Mouse (Mus musculus) heart, embryonic 11.5 days (tissue): ENCODE data around the gene Zfp296. TPM values are rescaled to one million over a fixed set of nuclear protein-coding genes. Genes with fewer than 3 reads are reported as not detected.

Experiments
- ATAC-seq: fragments of 200-750 bp; cut with Nextera tagmentation; replicated peaks from 2 replicates; pipeline ENCODE4 v1.8.0; 2017; ENCODE audit warnings: moderate library complexity; ENCODE audit not compliant: insufficient number of reproducible peaks, low FRiP score, low TSS enrichment
- H3K27ac ChIP-seq: fragments of 300-500 bp; sonication (generic); 2 replicates; pipeline ENCODE4 v1.5.1; 2014; ENCODE audit warnings: mild to moderate bottlenecking, low read depth, low read length
- H3K27me3 ChIP-seq: fragments of 300-500 bp; sonication (generic); 2 replicates; pipeline ENCODE4 v1.6.1; 2014; ENCODE audit warnings: mild to moderate bottlenecking, low read length, mixed read lengths; ENCODE audit not compliant: control insufficient read depth, insufficient read depth
- H3K36me3 ChIP-seq: fragments of 300-500 bp; sonication (generic); 2 replicates; pipeline ENCODE4 v1.6.1; 2014; ENCODE audit warnings: mild to moderate bottlenecking, low read length, moderate library complexity, mixed read lengths; ENCODE audit not compliant: control insufficient read depth, insufficient read depth
- H3K4me1 ChIP-seq: fragments of 300-500 bp; sonication (generic); 2 replicates; pipeline ENCODE4 v1.6.1; 2014; ENCODE audit warnings: low read length; ENCODE audit not compliant: control insufficient read depth, insufficient read depth
- H3K4me2 ChIP-seq: fragments of 300-500 bp; sonication (generic); 2 replicates; pipeline ENCODE4 v1.6.1; 2014; ENCODE audit warnings: mild to moderate bottlenecking, moderate library complexity
- H3K4me3 ChIP-seq: fragments of 300-500 bp; sonication (generic); 2 replicates; pipeline ENCODE4 v1.5.1; 2014; ENCODE audit warnings: low read depth, low read length
- H3K9ac ChIP-seq: fragments of 300-500 bp; sonication (generic); 2 replicates; pipeline ENCODE4 v1.6.1; 2014; ENCODE audit warnings: mild to moderate bottlenecking, low read depth, low read length, moderate library complexity
- H3K9me3 ChIP-seq: fragments of 300-500 bp; sonication (generic); replicated peaks from 2 replicates; pipeline ENCODE4 v1.6.1; 2016; ENCODE audit warnings: low read length; ENCODE audit not compliant: control insufficient read depth
- WGBS: fragments of 180-500 bp; shearing (Covaris S2); extraction: QIAGEN DNeasy Blood & Tissue Kit; methylation state at CpG from one replicate; pipeline ENCODE4 v1.1.7; 2014; ENCODE audit not compliant: insufficient replicate concordance; 5-methylcytosine and 5-hydroxymethylcytosine counted together
- polyA plus RNA-seq: library from polyadenylated mRNA; unstranded; fragments of >200 nt; fragmentation: Nextera tagmentation; extraction: Ambion mirVana; gene quantifications from 2 replicates; pipeline ENCODE4 v1.2.1, GENCODE M21; 2014

Zfp296 gene
- polyA plus RNA-seq, 1 experiment from 2014 or later = 0.30 TPM

- no peaks in the 10 kb centered on the region for H3K9me3 ChIP-seq
- ATAC-seq = no peak
- no peak overlapping the region for H3K9ac ChIP-seq
- no peaks in the 10 kb centered on the region for H3K36me3 ChIP-seq
- no peaks in the 10 kb centered on the region for H3K27me3 ChIP-seq
- peaks cover 28% of the 10 kb centered on the region for H3K4me1 ChIP-seq
- no peak overlapping the region for H3K4me3 ChIP-seq
- H3K27ac ChIP-seq = no peak overlapping the region
- 61% methylated on average over 3 of the region's 3 CpGs for whole genome bisulfite sequencing
- no peak overlapping the region for H3K4me2 ChIP-seq
Measured at GRCm38 (mm10) chr7:19546007-19546406, 31.1 kb upstream of the Zfp296 start.

- no peak for ATAC-seq
- Histone ChIP-seq H3K27ac (no peak overlapping the region), H3K27me3 (no peaks in the 10 kb centered on the region), H3K36me3 (peaks cover under 1% of the 10 kb centered on the region; the same call in 1 of the 2 replicates), H3K4me1 (peaks cover 18% of the 10 kb centered on the region), H3K9me3 (no peaks in the 10 kb centered on the region), H3K4me2 (no peak overlapping the region), H3K4me3 (no peak overlapping the region), H3K9ac (no peak overlapping the region)
- WGBS = 89% methylated on average over 2 of the region's 2 CpGs
Measured at GRCm38 (mm10) chr7:19547344-19547969, 29.6 kb upstream of the Zfp296 start.

GRCm38 (mm10) chr7:19549394-19549793 lies 27.7 kb upstream of the Zfp296 start:
- ATAC-seq = no peak
- WGBS = 86% methylated on average over 10 of the region's 10 CpGs
- no peak overlapping the region for H3K27ac ChIP-seq
- H3K9ac ChIP-seq = no peak overlapping the region
- H3K4me2 ChIP-seq = no peak overlapping the region
- H3K4me3 ChIP-seq = no peak overlapping the region
- H3K27me3 ChIP-seq = no peaks in the 10 kb centered on the region
- H3K4me1 ChIP-seq = peaks cover 13% of the 10 kb centered on the region
- H3K9me3 ChIP-seq = no peaks in the 10 kb centered on the region
- H3K36me3 ChIP-seq = peaks cover 8% of the 10 kb centered on the region; the same call in 1 of the 2 replicates

GRCm38 (mm10) chr7:19551634-19552033 lies 25.5 kb upstream of the Zfp296 start:
- Histone ChIP-seq H3K9ac (no peak overlapping the region), H3K4me2 (no peak overlapping the region), H3K4me3 (no peak overlapping the region), H3K4me1 (peaks cover 10% of the 10 kb centered on the region), H3K9me3 (no peaks in the 10 kb centered on the region), H3K27ac (no peak overlapping the region), H3K36me3 (peaks cover 13% of the 10 kb centered on the region; the same call in 1 of the 2 replicates), H3K27me3 (no peaks in the 10 kb centered on the region)
- no peak for ATAC-seq
- 95% methylated on average over 5 of the region's 5 CpGs for WGBS

- 52% methylated on average over 2 of the region's 2 CpGs for WGBS
- no peak for ATAC-seq
- H3K4me1 ChIP-seq = peaks cover 12% of the 10 kb centered on the region
- no peak overlapping the region for H3K4me3 ChIP-seq
- H3K27me3 ChIP-seq = no peaks in the 10 kb centered on the region
- H3K9me3 ChIP-seq = no peaks in the 10 kb centered on the region
- no peak overlapping the region for H3K27ac ChIP-seq
- no peak overlapping the region for H3K4me2 ChIP-seq
- peaks cover 13% of the 10 kb centered on the region; the same call in 1 of the 2 replicates for H3K36me3 ChIP-seq
- no peak overlapping the region for H3K9ac ChIP-seq
Measured at GRCm38 (mm10) chr7:19552443-19552842, 24.6 kb upstream of the Zfp296 start.

GRCm38 (mm10) chr7:19554168-19554567 lies 22.9 kb upstream of the Zfp296 start:
- Histone ChIP-seq H3K9me3 (no peaks in the 10 kb centered on the region), H3K4me1 (peaks cover 22% of the 10 kb centered on the region), H3K27ac (no peak overlapping the region), H3K4me2 (no peak overlapping the region), H3K4me3 (no peak overlapping the region), H3K27me3 (no peaks in the 10 kb centered on the region), H3K36me3 (peaks cover 13% of the 10 kb centered on the region; the same call in 1 of the 2 replicates), H3K9ac (no peak overlapping the region)
- 87% methylated on average over 1 of the region's 1 CpGs for WGBS
- ATAC-seq = no peak

GRCm38 (mm10) chr7:19557086-19557485 lies 20.0 kb upstream of the Zfp296 start:
- Histone ChIP-seq H3K4me2 (peak overlapping the region; percentile 19; the same call in 1 of the 2 replicates), H3K9ac (no peak overlapping the region), H3K36me3 (peaks cover 13% of the 10 kb centered on the region; the same call in 1 of the 2 replicates), H3K27ac (0 out of 2 replicates have a peak overlapping the region, but pooled peaks have one; percentile 15), H3K4me1 (peaks cover 39% of the 10 kb centered on the region), H3K4me3 (no peak overlapping the region), H3K27me3 (no peaks in the 10 kb centered on the region), H3K9me3 (no peaks in the 10 kb centered on the region)
- ATAC-seq = no peak
- WGBS = 77% methylated on average over 2 of the region's 2 CpGs

GRCm38 (mm10) chr7:19557982-19558900 lies 18.8 kb upstream of the Zfp296 start:
- Histone ChIP-seq H3K27ac (no peak overlapping the region), H3K9ac (no peak overlapping the region)

More at GRCm38 (mm10) chr7:19557982-19558900, 18.8 kb upstream of the Zfp296 start:
- H3K4me2 ChIP-seq = no peak overlapping the region
- no peaks in the 10 kb centered on the region for H3K9me3 ChIP-seq
- no peak overlapping the region for H3K4me3 ChIP-seq
- 85% methylated on average over 6 of the region's 6 CpGs for WGBS
- no peak for ATAC-seq
- H3K27me3 ChIP-seq = no peaks in the 10 kb centered on the region
- 0 out of 2 replicates have a peak, but pooled peaks cover 11% of the 10 kb centered on the region for H3K36me3 ChIP-seq
- H3K4me1 ChIP-seq = peaks cover 40% of the 10 kb centered on the region
